Mouse (Mus musculus) stomach, postnatal 0 days (tissue): ENCODE measurements around the gene Cmtm3. TPM values are rescaled to one million over a fixed set of nuclear protein-coding genes. Genes with fewer than 3 reads are reported as not detected.
A peak's percentile ranks its signal among the peaks of the same experiment; 100 is the strongest.

ENCODE experiments used
- ATAC-seq: fragments of 200-750 bp; cut with Nextera tagmentation; 2 replicates; pipeline ENCODE4 v1.8.0; 2017; ENCODE audit not compliant: low FRiP score, low TSS enrichment
- DNase-seq: peaks from one replicate; pipeline ENCODE4 v3.0.0-alpha.2; 2016; ENCODE audit warnings: low spot score
- H3K27ac ChIP-seq: fragments of 300-500 bp; sonication (generic); replicated peaks from 2 replicates; pipeline ENCODE4 v1.5.1; 2014; ENCODE audit warnings: mild to moderate bottlenecking, control low read depth
- H3K27me3 ChIP-seq: fragments of 300-500 bp; sonication (generic); 2 replicates; pipeline ENCODE4 v1.6.1; 2014; ENCODE audit warnings: low read length; ENCODE audit not compliant: control insufficient read depth, insufficient read depth
- H3K36me3 ChIP-seq: fragments of 300-500 bp; sonication (generic); 2 replicates; pipeline ENCODE4 v1.6.1; 2014; ENCODE audit warnings: low read length, mixed read lengths; ENCODE audit not compliant: control insufficient read depth, insufficient read depth
- H3K4me1 ChIP-seq: fragments of 300-500 bp; sonication (generic); replicated peaks from 2 replicates; pipeline ENCODE4 v1.6.1; 2014; ENCODE audit warnings: antibody characterized with exemption; ENCODE audit not compliant: control insufficient read depth, insufficient read depth
- H3K4me2 ChIP-seq: fragments of 300-500 bp; sonication (generic); replicated peaks from 2 replicates; pipeline ENCODE4 v1.6.1; 2014; ENCODE audit warnings: low read depth, mild to moderate bottlenecking, control low read depth, moderate library complexity
- H3K4me3 ChIP-seq: fragments of 300-500 bp; sonication (generic); 2 replicates; pipeline ENCODE4 v1.5.1; 2014; ENCODE audit warnings: low read depth, low read length, control low read depth
- H3K9ac ChIP-seq: fragments of 300-500 bp; sonication (generic); 2 replicates; pipeline ENCODE4 v1.6.1; 2014; ENCODE audit warnings: mild to moderate bottlenecking, low read length, control low read depth, mixed read lengths
- H3K9me3 ChIP-seq: fragments of 300-500 bp; sonication (generic); 2 replicates; pipeline ENCODE4 v1.6.1; 2016; ENCODE audit warnings: low read length; ENCODE audit not compliant: control insufficient read depth
- CTCF ChIP-seq: IDR thresholded peaks from 2 replicates; pipeline ENCODE4 v1.5.1; 2016; ENCODE audit warnings: antibody characterized with exemption, low read depth, mild to moderate bottlenecking, moderate library complexity
- EP300 ChIP-seq: optimal IDR thresholded peaks from 2 replicates; pipeline ENCODE3; 2016; ENCODE audit warnings: antibody characterized with exemption
- WGBS: fragments of 180-500 bp; shearing (Covaris S2); extraction: QIAGEN DNeasy Blood & Tissue Kit; methylation state at CpG from one replicate; pipeline ENCODE4 v1.1.7; 2014; 5-methylcytosine and 5-hydroxymethylcytosine counted together
- polyA plus RNA-seq: library from polyadenylated mRNA; unstranded; fragments of >200 nt; fragmentation: Nextera tagmentation; extraction: Ambion mirVana; gene quantifications from 2 replicates; pipeline ENCODE4 v1.2.1, GENCODE M21; 2015

The Cmtm3 gene
- polyA plus RNA-seq, 1 experiment from 2014 or later = 48.4 TPM

GRCm38 (mm10) chr8:104334196-104334595 is 5.0 kb upstream of the Cmtm3 start:
- H3K4me2 ChIP-seq = no peak overlapping the region
- no peak overlapping the region; the same call in 1 of the 2 replicates for H3K27ac ChIP-seq
- H3K27me3 ChIP-seq = no peaks in the 10 kb centered on the region
- ATAC-seq (no peak), DNase-seq (peak; percentile 4)
- H3K9me3 ChIP-seq = no peaks in the 10 kb centered on the region
- TF ChIP-seq EP300 = no peak
- TF ChIP-seq CTCF = no peak
- 67% methylated on average over 1 of the region's 1 CpGs for WGBS
- H3K36me3 ChIP-seq = no peaks in the 10 kb centered on the region
- H3K9ac ChIP-seq = no peak overlapping the region
- H3K4me1 ChIP-seq = no peaks in the 10 kb centered on the region
- no peak overlapping the region for H3K4me3 ChIP-seq

GRCm38 (mm10) chr8:104336806-104337205 is 2.4 kb upstream of the Cmtm3 start:
- H3K4me2 ChIP-seq = no peak overlapping the region
- no peak for ATAC-seq

GRCm38 (mm10) chr8:104337890-104338289 is 1.3 kb upstream of the Cmtm3 start:
- no peaks in the 10 kb centered on the region for H3K27me3 ChIP-seq
- H3K36me3 ChIP-seq = no peaks in the 10 kb centered on the region
- ATAC-seq (no peak), DNase-seq (peak; percentile 9)
- H3K4me3 ChIP-seq = no peak overlapping the region
- TF ChIP-seq CTCF = peak; percentile 31
- no peak for TF ChIP-seq EP300
- H3K4me2 ChIP-seq = no peak overlapping the region
- no peak overlapping the region for H3K27ac ChIP-seq
- no peaks in the 10 kb centered on the region for H3K4me1 ChIP-seq
- H3K9ac ChIP-seq = no peak overlapping the region
- no peaks in the 10 kb centered on the region for H3K9me3 ChIP-seq
- WGBS = 52% methylated on average over 3 of the region's 3 CpGs

More at GRCm38 (mm10) chr8:104336806-104337205, 2.4 kb upstream of the Cmtm3 start:
- H3K4me3 ChIP-seq = no peak overlapping the region
- WGBS = 92% methylated on average over 1 of the region's 1 CpGs
- no peaks in the 10 kb centered on the region for H3K27me3 ChIP-seq
- no peaks in the 10 kb centered on the region for H3K36me3 ChIP-seq
- H3K9ac ChIP-seq = no peak overlapping the region
- DNase-seq = peak; percentile 5
- no peaks in the 10 kb centered on the region for H3K4me1 ChIP-seq
- H3K9me3 ChIP-seq = no peaks in the 10 kb centered on the region
- no peak for TF ChIP-seq EP300
- TF ChIP-seq CTCF = no peak
- H3K27ac ChIP-seq = no peak overlapping the region

GRCm38 (mm10) chr8:104339983-104340232 is 698 bp downstream of the Cmtm3 start:
- ATAC-seq = no peak

GRCm38 (mm10) chr8:104340233-104341105 is 1.3 kb downstream of the Cmtm3 start:
- peak overlapping the region; percentile 90 for H3K27ac ChIP-seq
- ATAC-seq (peak; percentile 50), DNase-seq (peak; percentile 77)
- H3K9ac ChIP-seq = peak overlapping the region; percentile 78
- no peaks in the 10 kb centered on the region for H3K27me3 ChIP-seq
- no peaks in the 10 kb centered on the region for H3K9me3 ChIP-seq
- under 1% methylated on average over 46 of the region's 54 CpGs for WGBS
- TF ChIP-seq EP300 (no peak), CTCF (peak; percentile 78)
- H3K4me3 ChIP-seq = peak overlapping the region; percentile 63
- H3K4me1 ChIP-seq = no peaks in the 10 kb centered on the region
- peak overlapping the region; percentile 78 for H3K4me2 ChIP-seq
- H3K36me3 ChIP-seq = peaks cover 2% of the 10 kb centered on the region; the same call in 1 of the 2 replicates

More at GRCm38 (mm10) chr8:104339983-104340232, 698 bp downstream of the Cmtm3 start:
- peak overlapping the region; percentile 78 for H3K9ac ChIP-seq
- 0 out of 2 replicates have a peak, but pooled peaks cover 2% of the 10 kb centered on the region for H3K36me3 ChIP-seq
- 7% methylated on average over 6 of the region's 6 CpGs for WGBS
- no peaks in the 10 kb centered on the region for H3K27me3 ChIP-seq
- no peak for TF ChIP-seq EP300
- no peak for TF ChIP-seq CTCF
- H3K9me3 ChIP-seq = no peaks in the 10 kb centered on the region
- peak overlapping the region; percentile 78 for H3K4me2 ChIP-seq
- DNase-seq = no peak
- no peaks in the 10 kb centered on the region for H3K4me1 ChIP-seq
- H3K4me3 ChIP-seq = peak overlapping the region; percentile 63
- H3K27ac ChIP-seq = peak overlapping the region; percentile 69

- no peak for TF ChIP-seq EP300
- no peak for TF ChIP-seq CTCF
- Histone ChIP-seq H3K27ac (peak overlapping the region; percentile 90), H3K4me2 (peak overlapping the region; percentile 78), H3K4me3 (peak overlapping the region; percentile 63), H3K27me3 (no peaks in the 10 kb centered on the region), H3K9ac (peak overlapping the region; percentile 78), H3K9me3 (no peaks in the 10 kb centered on the region), H3K36me3 (peaks cover 2% of the 10 kb centered on the region; the same call in 1 of the 2 replicates), H3K4me1 (no peaks in the 10 kb centered on the region)
- 0% methylated on average over 22 of the region's 24 CpGs for WGBS
- DNase-seq = peak; percentile 78
- peak; percentile 63 for ATAC-seq
Measured at GRCm38 (mm10) chr8:104341106-104341561, 1.9 kb downstream of the Cmtm3 start.
